Mouse (Mus musculus) T-helper 17 cell (primary cell): Measurements from ENCODE around the gene Npas2.

Experiments
- in situ Hi-C, 2 experiments: fragments of 300-600 bp; cut with MboI, MseI; formaldehyde crosslinking; loops; 1 replicate in 1 of 2; 2 replicates in 1 of 2; pipeline ENCODE4 v1.15.1; 2025; ENCODE audit warnings: high pct_unique_total_duplicates in 2 of 2

Gene Npas2

GRCm38 (mm10) chr1:39280989-39281875 lies 87.7 kb downstream of the Npas2 start:
- in situ Hi-C loops = no loop called here

- in situ Hi-C loops = no loop called here
Measured at GRCm38 (mm10) chr1:39281888-39282287, 88.4 kb downstream of the Npas2 start.

- in situ Hi-C loops = no loop called here
Measured at GRCm38 (mm10) chr1:39283323-39283722, 89.8 kb downstream of the Npas2 start.

- in situ Hi-C loops = no loop called here
Measured at GRCm38 (mm10) chr1:39284786-39285185, 91.3 kb downstream of the Npas2 start.

- in situ Hi-C loops = no loop called here
Measured at GRCm38 (mm10) chr1:39287076-39287475, 93.5 kb downstream of the Npas2 start.

GRCm38 (mm10) chr1:39287831-39288230 lies 94.3 kb downstream of the Npas2 start:
- in situ Hi-C loops = no loop called here

- in situ Hi-C loops = no loop called here
Measured at GRCm38 (mm10) chr1:39288425-39288824, 94.9 kb downstream of the Npas2 start.

- in situ Hi-C loops = no loop called here
Measured at GRCm38 (mm10) chr1:39292001-39292400, 98.5 kb downstream of the Npas2 start.

GRCm38 (mm10) chr1:39298294-39298693 lies 104.8 kb downstream of the Npas2 start:
- in situ Hi-C loops = no loop called here

GRCm38 (mm10) chr1:39300243-39300642 lies 106.7 kb downstream of the Npas2 start:
- in situ Hi-C loops = no loop called here

GRCm38 (mm10) chr1:39300676-39301075 lies 107.1 kb downstream of the Npas2 start:
- in situ Hi-C loops = no loop called here

GRCm38 (mm10) chr1:39302246-39302645 lies 108.7 kb downstream of the Npas2 start:
- in situ Hi-C loops = no loop called here

- in situ Hi-C loops = no loop called here
Measured at GRCm38 (mm10) chr1:39303054-39303649, 109.6 kb downstream of the Npas2 start.

GRCm38 (mm10) chr1:39307291-39307690 lies 113.8 kb downstream of the Npas2 start:
- in situ Hi-C loops = no loop called here

- in situ Hi-C loops = no loop called here
Measured at GRCm38 (mm10) chr1:39307971-39308370, 114.4 kb downstream of the Npas2 start.

- in situ Hi-C loops = no loop called here
Measured at GRCm38 (mm10) chr1:39309548-39309947, 116.0 kb downstream of the Npas2 start.

- in situ Hi-C loops = no loop called here
Measured at GRCm38 (mm10) chr1:39312345-39312967, 118.9 kb downstream of the Npas2 start.

- in situ Hi-C loops = no loop called here
Measured at GRCm38 (mm10) chr1:39313352-39314245, 120.1 kb downstream of the Npas2 start.

GRCm38 (mm10) chr1:39317935-39318334 lies 124.4 kb downstream of the Npas2 start:
- in situ Hi-C loops = no loop called here

GRCm38 (mm10) chr1:39318870-39319269 lies 125.3 kb downstream of the Npas2 start:
- in situ Hi-C loops = no loop called here

GRCm38 (mm10) chr1:39321954-39322353 lies 128.4 kb downstream of the Npas2 start:
- in situ Hi-C loops = no loop called here

GRCm38 (mm10) chr1:39325228-39325627 lies 131.7 kb downstream of the Npas2 start:
- in situ Hi-C loops = no loop called here
